Mouse (Mus musculus): Measurements from ENCODE around the gene Oprl1.

Oprl1 gene

GRCm38 (mm10) chr2:181714903-181715326, at the start of gene Oprl1:
TSS of gene Oprl1 (plus strand) at chr2:181715016.
- DNase-seq (ENCODE audit: low spot score): no peak

DNA sequence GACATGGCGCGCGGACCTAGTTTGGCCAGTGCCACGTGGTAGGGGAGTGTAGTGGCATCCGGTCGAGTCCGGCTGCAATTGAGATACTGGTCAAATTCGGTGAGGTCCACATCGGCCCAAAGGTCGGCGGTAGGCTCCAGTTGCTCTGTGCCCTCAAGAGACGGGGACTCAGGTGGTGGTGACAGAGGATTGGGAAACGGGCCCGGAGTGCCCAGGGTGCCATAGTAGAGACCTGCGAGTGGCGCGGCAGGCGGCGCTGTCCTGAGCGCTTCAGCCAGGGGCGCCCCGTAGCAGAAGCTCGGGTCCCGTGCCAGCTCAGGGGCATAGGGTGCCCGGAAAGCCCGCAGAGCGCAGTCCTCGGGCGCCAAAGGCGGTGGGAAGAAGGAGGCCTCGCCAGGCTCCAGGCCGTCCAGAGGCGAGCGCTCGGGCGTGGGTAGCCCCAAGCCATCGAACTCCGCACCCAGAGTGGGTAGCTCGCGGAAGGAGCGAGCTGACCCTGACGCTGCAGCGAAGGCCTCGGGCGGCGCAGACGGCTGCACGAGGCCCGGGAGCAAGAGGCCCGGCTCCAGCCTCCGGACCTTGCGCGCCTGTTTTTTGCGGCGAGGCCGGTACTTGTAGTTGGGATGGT, 44.4 kb upstream of the Oprl1 start:
- DNase-seq (ENCODE audit: low spot score): no peak

DNA sequence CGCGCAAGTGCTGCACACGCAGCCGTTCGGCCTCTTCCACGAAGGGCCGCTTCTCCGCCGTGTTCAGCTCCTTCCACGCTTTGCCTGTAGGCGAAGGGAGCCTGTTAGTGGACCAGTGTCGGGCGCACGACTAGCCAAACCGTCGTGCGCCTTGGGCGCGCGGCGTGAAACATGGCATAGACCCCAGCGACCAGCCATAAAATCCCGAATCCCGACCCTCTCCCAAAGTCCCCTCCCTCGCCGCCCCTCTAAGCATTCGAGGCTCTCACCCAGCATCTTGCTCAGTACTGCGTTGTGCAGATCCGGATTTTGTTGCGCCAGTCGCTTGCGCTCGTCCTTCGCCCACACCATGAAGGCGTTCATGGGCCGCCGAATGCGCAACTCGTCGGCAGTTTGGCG, 43.9 kb upstream of the Oprl1 start:
- DNase-seq (ENCODE audit: low spot score): no peak

- no peak for DNase-seq (ENCODE audit: low spot score)
Measured at GRCm38 (mm10) chr2:181671326-181671725, 43.5 kb upstream of the Oprl1 start, which contains the start of gene Sox18. TSS of gene Sox18 (minus strand) at chr2:181671640.

DNA sequence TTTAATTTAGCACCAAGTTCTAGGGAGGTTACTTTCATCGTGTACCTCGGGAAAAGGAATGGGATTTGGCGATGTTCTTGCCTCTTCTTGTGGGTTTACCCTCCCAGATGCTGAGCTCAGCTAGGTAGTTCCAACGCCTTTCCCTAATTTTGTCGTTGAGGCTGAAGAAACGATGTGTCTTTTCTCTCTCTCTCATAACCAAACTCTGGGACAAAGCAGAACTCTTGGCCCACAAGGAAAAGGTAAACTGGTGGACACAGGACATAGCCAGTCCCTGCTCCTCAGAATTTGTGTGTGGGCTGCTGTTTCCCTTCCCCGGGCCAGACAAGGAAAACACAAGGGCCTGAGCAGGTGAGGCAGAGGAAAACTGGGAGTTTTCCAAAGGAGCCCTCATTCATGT, 42.8 kb upstream of the Oprl1 start:
- no peak for DNase-seq (ENCODE audit: low spot score)

GRCm38 (mm10) chr2:181673501-181673900, 41.3 kb upstream of the Oprl1 start:
- no peak for DNase-seq (ENCODE audit: low spot score)

GRCm38 (mm10) chr2:181674934-181675333, 39.9 kb upstream of the Oprl1 start:
- DNase-seq (ENCODE audit: low spot score): no peak

DNA sequence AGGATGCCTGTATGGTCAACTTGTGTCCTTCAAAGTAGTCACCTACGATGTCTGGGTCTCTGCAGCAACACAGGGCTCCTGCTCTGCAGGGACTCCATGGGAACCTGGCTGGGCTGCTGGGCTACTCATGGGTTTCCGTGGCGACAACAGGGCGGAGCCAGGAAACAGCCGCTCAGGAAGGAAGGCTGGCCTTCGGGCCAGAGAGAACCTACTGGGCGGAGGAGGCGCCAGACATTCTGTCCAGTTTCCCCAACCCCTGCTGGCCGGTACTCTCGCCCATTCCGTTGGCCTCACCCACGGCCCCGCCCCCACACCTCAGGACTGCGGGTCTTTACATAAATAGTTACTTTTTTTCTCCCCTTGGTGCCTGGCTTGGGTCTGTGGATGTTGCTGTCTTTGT, 39.4 kb upstream of the Oprl1 start:
- no peak for DNase-seq (ENCODE audit: low spot score)

- DNase-seq (ENCODE audit: low spot score): no peak
Measured at GRCm38 (mm10) chr2:181676424-181676823, 38.4 kb upstream of the Oprl1 start.

- DNase-seq (ENCODE audit: low spot score): no peak
Measured at GRCm38 (mm10) chr2:181677096-181677754, 37.6 kb upstream of the Oprl1 start.

DNA sequence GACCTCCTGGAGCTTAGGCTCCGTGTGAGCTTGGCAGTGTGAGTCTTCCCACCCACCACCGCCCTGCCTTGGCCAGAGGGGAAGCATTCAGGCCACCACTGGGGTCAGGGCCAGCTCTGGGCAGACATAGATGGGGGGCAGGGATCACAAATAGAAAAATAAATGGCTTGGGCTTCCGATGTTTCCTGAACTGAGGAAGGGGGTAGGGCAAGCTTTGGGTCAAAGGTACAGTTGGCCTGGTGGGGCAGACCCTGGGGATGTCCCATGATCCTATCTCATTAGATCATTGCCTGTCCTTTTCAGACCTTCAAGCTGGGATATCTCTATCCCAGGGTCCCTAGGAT, 37.1 kb upstream of the Oprl1 start:
- DNase-seq (ENCODE audit: low spot score): no peak

DNA sequence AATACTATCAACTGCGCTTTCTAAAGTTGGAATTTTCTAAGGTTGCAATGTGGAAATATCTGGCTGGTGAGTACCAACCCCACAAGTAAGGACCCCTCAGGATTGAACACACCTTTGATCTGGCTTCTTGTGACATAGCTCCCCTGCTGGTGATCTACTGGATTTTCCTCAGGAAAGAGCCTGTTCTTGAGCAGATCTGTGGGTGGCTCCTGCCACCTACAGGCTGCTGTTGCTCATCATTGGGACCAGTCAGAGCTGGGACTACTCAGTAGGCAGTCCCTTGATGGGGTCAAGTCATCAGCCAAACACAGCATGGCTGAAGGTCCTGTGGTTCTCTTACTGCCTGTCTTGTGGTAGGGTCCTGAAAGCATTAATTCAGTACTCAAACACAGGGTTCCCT, 36.0 kb upstream of the Oprl1 start:
- peak; percentile 79 for DNase-seq (ENCODE audit: low spot score)

DNA sequence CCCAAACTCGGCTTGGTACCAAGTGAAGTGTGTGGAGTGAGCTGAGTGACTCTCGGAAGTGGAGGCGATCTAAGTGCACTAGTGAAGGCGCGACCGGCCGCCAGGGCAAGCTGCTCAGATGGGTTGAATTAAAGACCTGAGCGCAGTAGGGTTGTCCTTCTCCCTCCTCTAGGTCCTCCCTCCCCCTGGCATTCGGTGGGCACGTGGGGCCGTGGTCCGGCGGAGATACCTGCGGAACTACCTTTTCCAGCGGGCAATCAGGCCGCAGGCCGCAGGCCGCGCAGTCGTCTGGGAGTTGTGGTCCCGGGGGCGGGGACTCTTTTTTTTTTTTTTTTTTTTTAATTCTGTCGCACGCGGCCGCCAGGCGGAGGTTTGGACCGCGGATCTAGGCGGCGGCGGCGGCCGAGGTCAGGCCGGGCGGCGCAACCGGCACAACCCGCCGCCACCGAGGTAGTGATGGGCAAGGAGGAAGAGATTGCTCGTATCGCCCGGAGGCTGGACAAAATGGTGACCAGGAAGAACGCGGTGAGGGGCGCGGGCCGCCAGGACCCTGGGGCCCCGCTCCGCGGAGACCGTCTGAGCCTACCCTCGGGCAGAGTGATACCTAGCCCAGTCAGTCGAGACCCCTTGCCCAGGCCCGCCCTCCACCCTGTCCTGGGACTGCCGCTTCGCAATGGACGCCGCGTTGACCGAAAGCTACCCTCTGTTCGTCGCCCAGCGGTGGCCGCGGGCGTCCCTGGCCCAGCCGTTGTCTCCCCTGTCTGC, 34.7 kb upstream of the Oprl1 start, which contains the start of gene Tcea2:
Gene Tcea2 (plus strand): TSS at position 360 of the 765 bp plus-strand sequence.
- DNase-seq (ENCODE audit: low spot score): peak; percentile 57

GRCm38 (mm10) chr2:181680716-181681117, 34.1 kb upstream of the Oprl1 start:
- no peak for DNase-seq (ENCODE audit: low spot score)

DNA sequence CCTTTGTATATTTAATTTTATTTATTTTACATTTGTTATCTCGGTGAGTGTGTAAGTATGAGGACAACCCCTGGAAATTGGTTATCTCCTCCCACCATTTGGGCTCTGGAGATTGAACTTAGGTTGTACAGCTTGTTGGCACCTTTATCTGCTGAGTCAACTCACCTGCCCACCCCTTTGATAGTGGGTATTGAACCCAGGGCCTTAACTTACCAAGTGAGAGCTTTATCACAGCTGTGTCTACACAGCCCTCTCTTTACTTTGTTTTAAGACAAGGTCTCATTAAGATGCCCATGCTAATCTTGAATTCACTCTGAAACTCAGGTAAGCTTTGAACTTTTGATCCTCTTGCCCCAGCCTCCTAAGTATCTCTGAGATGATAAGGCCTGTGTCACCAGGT, 32.8 kb upstream of the Oprl1 start:
- DNase-seq (ENCODE audit: low spot score): no peak

DNA sequence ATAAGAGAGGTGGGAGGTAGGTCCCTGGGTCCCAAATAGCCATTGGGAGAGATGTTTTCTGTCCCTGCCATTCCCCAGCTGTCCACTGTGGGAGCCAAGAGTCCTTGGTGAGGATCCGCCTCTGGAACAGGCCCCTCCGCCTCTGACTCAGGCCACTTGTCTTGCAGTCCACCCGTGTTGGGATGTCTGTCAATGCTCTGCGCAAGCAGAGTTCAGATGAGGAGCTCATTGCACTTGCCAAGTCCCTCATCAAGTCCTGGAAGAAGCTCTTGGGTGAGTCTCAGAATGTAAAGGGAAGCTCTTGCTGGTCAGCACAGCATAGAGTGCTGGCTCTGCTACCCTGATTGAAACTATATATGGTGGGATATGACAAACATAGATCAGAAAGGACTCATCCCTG, 31.4 kb upstream of the Oprl1 start:
- no peak for DNase-seq (ENCODE audit: low spot score)

DNA sequence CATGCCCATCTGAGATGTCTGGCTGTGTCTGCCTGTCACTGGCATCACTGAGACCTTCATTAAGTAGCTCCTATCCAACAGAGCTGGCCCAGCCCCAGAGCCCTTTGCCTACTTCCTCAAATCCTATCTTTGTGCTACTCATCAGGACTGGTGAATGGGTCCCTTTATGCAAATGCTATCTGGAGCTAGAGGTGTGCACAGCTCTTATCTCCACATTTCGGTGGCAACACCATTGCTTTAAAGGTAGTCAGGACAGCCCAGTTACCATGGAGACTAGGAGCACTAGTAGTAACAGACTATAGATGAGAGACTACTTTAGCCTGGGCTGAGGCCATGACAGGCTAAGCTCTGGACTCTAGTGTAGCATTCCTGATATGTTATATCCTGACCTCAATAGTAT, 30.1 kb upstream of the Oprl1 start:
- DNase-seq (ENCODE audit: low spot score): no peak

- no peak for DNase-seq (ENCODE audit: low spot score)
Measured at GRCm38 (mm10) chr2:181685686-181686085, 29.1 kb upstream of the Oprl1 start.

- no peak for DNase-seq (ENCODE audit: low spot score)
Measured at GRCm38 (mm10) chr2:181687586-181687985, 27.2 kb upstream of the Oprl1 start.

GRCm38 (mm10) chr2:181689466-181690160, 25.2 kb upstream of the Oprl1 start:
- DNase-seq (ENCODE audit: low spot score): no peak

DNA sequence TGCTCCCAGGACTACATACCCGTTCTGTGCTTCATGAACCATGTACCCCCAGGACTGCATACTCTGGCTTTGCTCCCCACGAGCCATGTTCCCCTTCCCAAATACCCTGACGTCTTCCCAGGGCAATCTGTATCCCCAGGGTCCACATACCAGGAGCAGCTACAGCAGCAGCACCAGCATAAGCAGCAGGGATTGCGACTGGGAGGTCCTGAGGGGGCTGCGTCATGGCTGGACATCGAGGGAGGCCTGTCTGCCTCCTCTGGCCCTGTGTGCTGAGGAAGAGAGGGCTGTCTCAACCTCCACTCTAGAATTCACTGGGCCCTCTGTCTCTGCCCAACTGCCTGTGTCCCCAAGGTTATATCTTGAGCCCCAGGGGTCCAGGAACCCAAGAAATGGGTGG, 23.7 kb upstream of the Oprl1 start:
- DNase-seq (ENCODE audit: low spot score): no peak

DNA sequence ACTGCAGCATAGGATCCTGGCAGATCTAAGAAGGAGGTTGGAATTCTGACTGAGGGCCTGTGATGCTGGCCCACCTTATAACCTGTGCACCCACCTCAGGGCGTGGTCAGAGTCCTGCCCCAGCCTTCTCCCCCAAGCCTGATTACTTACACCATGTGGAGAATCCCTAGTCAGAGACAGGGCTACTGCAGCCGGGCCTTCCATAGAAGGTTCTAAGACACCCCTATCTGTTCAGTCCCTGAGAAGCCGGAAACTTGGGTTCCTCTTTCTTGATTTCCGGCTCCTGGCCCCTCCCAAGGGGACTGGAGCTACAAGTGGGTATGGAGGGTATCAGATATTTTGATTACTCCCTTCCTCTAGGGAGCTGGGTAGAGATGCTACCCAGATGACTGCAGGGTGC, 23.2 kb upstream of the Oprl1 start:
- peak; percentile 40 for DNase-seq (ENCODE audit: low spot score)

GRCm38 (mm10) chr2:181692304-181692703, 22.5 kb upstream of the Oprl1 start:
- DNase-seq (ENCODE audit: low spot score): no peak
